Comparison of ENCODE assay signal across 6 mouse cellular contexts in the genomic region with DNA sequence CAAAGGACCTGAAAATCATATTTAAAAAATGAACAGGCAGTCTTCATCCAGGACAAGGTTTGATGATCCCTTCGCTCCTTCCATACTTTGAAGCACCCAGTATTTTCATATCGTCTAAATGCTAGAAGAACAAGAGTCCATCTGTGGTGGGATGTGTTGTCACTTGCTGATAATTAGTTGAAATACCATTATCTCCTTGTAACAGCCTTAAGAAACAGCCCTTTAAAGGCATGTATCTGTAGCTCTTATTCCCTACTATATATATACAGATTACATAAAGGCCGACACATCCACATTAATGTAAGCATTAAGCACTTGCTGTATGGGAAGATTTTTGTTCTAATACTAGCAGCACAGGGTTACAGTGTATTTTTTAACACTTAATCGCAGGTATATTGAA. TPM values are rescaled to one million over a fixed set of nuclear protein-coding genes. Genes with fewer than 3 reads are reported as not detected.
DNase-seq lines count a peak whose midpoint lies in the region; ATAC-seq and TF ChIP-seq lines count a peak whose summit lies in the region.
"Not testable (repeated sequence)": the region's sequence is repeated elsewhere in the genome, so short reads cannot be mapped to it uniquely, and the experiment has no call there.

No protein-coding gene starts in this region.

- not testable (repeated sequence) for H3K4me1 ChIP-seq in liver, embryonic 11.5 days (replicated peaks; ENCODE audit: control insufficient read depth, insufficient read depth, low read length); liver, postnatal 0 days (ENCODE audit: insufficient read depth)
- H3K4me1 ChIP-seq in liver, embryonic 13.5 days (replicated peaks), result peaks cover 30% of the 10 kb centered on the region
- peaks cover 27% of the 10 kb centered on the region for H3K4me1 ChIP-seq in liver, embryonic 15.5 days (replicated peaks)

- not testable (repeated sequence) for H3K9ac ChIP-seq in liver, embryonic 11.5 days (ENCODE audit: low read depth, low read length); liver, embryonic 13.5 days; liver, embryonic 15.5 days; liver, postnatal 0 days (replicated peaks)

- H3K36me3 ChIP-seq in liver, embryonic 11.5 days (ENCODE audit: control insufficient read depth, insufficient read depth, low read length); liver, embryonic 13.5 days; liver, embryonic 15.5 days (replicated peaks); liver, postnatal 0 days (replicated peaks; ENCODE audit: insufficient read depth, low read length): not testable (repeated sequence)

- not testable (repeated sequence) for DNase-seq in liver, embryonic 11.5 days (ENCODE audit: low spot score); liver, embryonic 13.5 days; liver, postnatal 0 days

- not testable (repeated sequence) for H3K9me3 ChIP-seq in liver, embryonic 11.5 days (ENCODE audit: control insufficient read depth, low read length); liver, embryonic 13.5 days (replicated peaks); liver, embryonic 15.5 days (replicated peaks); liver, postnatal 0 days (ENCODE audit: low read length)

- peak; percentile 61; the same call in 1 of the 2 replicates for TF ChIP-seq EP300 in liver, postnatal 0 days (IDR thresholded peaks at IDR 0.05; ENCODE audit: low read depth)

- not testable (repeated sequence) for TF ChIP-seq CTCF in liver, postnatal 0 days (IDR thresholded peaks at IDR 0.05; ENCODE audit: low read depth)

- not testable (repeated sequence) for H3K27ac ChIP-seq in liver, embryonic 11.5 days (ENCODE audit: low read depth, low read length); liver, embryonic 13.5 days; liver, embryonic 15.5 days (replicated peaks); liver, postnatal 0 days (ENCODE audit: low read depth)

- H3K4me3 ChIP-seq in liver, embryonic 11.5 days (ENCODE audit: low read depth, low read length); liver, embryonic 13.5 days (replicated peaks); liver, embryonic 15.5 days (replicated peaks); liver, postnatal 0 days (ENCODE audit: low read depth, low read length): not testable (repeated sequence)

- H3K27me3 ChIP-seq in liver, embryonic 11.5 days (replicated peaks; ENCODE audit: control insufficient read depth, insufficient read depth, low read length); liver, embryonic 13.5 days; liver, embryonic 15.5 days; liver, postnatal 0 days (ENCODE audit: insufficient read depth, low read length): not testable (repeated sequence)

- H3K4me2 ChIP-seq in liver, embryonic 11.5 days; liver, embryonic 13.5 days; liver, embryonic 15.5 days; liver, postnatal 0 days (ENCODE audit: low read depth, low read length): not testable (repeated sequence)

- peak; percentile 30; the same call in 1 of the 2 replicates for ATAC-seq in erythroblast, adult 5-6 weeks (replicated peaks; ENCODE audit: low FRiP score, poor library complexity, severe bottlenecking)
- ATAC-seq in liver, embryonic 11.5 days (replicated peaks; ENCODE audit: low FRiP score), result peak; percentile 70
- peak; percentile 61 for ATAC-seq in liver, embryonic 13.5 days (ENCODE audit: low read depth)
- ATAC-seq in liver, embryonic 15.5 days (ENCODE audit: insufficient read depth), result peak; percentile 68
- 0 out of 2 replicates have a peak, but pooled peaks have one; percentile 12 for ATAC-seq in liver, postnatal 0 days
- peak; percentile 45 for ATAC-seq in megakaryocyte-erythroid progenitor cell, adult 5-6 weeks (replicated peaks; ENCODE audit: low FRiP score, low TSS enrichment, poor library complexity, severe bottlenecking)

- 63% methylated on average over 4 of the region's 4 CpGs for WGBS in liver, embryonic 11.5 days
- WGBS in liver, embryonic 13.5 days (ENCODE audit: insufficient replicate concordance), result 42% methylated on average over 4 of the region's 4 CpGs
- WGBS in liver, embryonic 15.5 days (ENCODE audit: insufficient replicate concordance), result 39% methylated on average over 4 of the region's 4 CpGs
- WGBS in liver, postnatal 0 days (ENCODE audit: insufficient replicate concordance), result 62% methylated on average over 4 of the region's 4 CpGs

RNA-seq across cellular contexts. Expression of a gene that starts 5.2 kb away (rescaled TPM):
- total RNA-seq in erythroblast, adult 5-6 weeks (2015; ENCODE audit: low replicate concordance), result 1.5 and 7.7 TPM in 2 replicates
- total RNA-seq in erythroblast, adult 5-6 weeks (2017; ENCODE audit: low replicate concordance), result 2.5 and 9.9 TPM in 2 replicates
- 6.2 and 6.8 TPM in 2 replicates for polyA plus RNA-seq in liver, embryonic 11.5 days (2014; fragmentation: Nextera tagmentation; extraction: Ambion mirVana)
- polyA plus RNA-seq in liver, embryonic 13.5 days (2015; fragmentation: Nextera tagmentation; extraction: Ambion mirVana), result 5.8 and 7.0 TPM in 2 replicates
- polyA plus RNA-seq in liver, embryonic 15.5 days (2015; fragmentation: Nextera tagmentation; extraction: Ambion mirVana), result 9.1 and 11.0 TPM in 2 replicates
- polyA plus RNA-seq in liver, postnatal 0 days (2015; fragmentation: Nextera tagmentation; extraction: Ambion mirVana), result 48.0 and 54.2 TPM in 2 replicates
- 17.5 and 26.8 TPM in 2 replicates for total RNA-seq in megakaryocyte-erythroid progenitor cell, adult 5-6 weeks (2014; fragmentation: Nextera tagmentation)
- 4.5 and 22.5 TPM in 2 replicates for total RNA-seq in megakaryocyte-erythroid progenitor cell, adult 5-6 weeks (2017)

RNA-seq across cellular contexts. Expression of a gene that starts 6.5 kb away (rescaled TPM):
- total RNA-seq in erythroblast, adult 5-6 weeks (2015; ENCODE audit: low replicate concordance), result 1.5 and 2.5 TPM in 2 replicates
- total RNA-seq in erythroblast, adult 5-6 weeks (2017; ENCODE audit: low replicate concordance), result 4.7 and 8.6 TPM in 2 replicates
- 10.4 and 11.6 TPM in 2 replicates for polyA plus RNA-seq in liver, embryonic 11.5 days (2014; fragmentation: Nextera tagmentation; extraction: Ambion mirVana)
- polyA plus RNA-seq in liver, embryonic 13.5 days (2015; fragmentation: Nextera tagmentation; extraction: Ambion mirVana), result 5.6 and 6.1 TPM in 2 replicates
- polyA plus RNA-seq in liver, embryonic 15.5 days (2015; fragmentation: Nextera tagmentation; extraction: Ambion mirVana), result 5.0 and 5.9 TPM in 2 replicates
- polyA plus RNA-seq in liver, postnatal 0 days (2015; fragmentation: Nextera tagmentation; extraction: Ambion mirVana), result 6.4 and 6.8 TPM in 2 replicates
- 6.6 and 8.0 TPM in 2 replicates for total RNA-seq in megakaryocyte-erythroid progenitor cell, adult 5-6 weeks (2014; fragmentation: Nextera tagmentation)
- 3.4 and 5.8 TPM in 2 replicates for total RNA-seq in megakaryocyte-erythroid progenitor cell, adult 5-6 weeks (2017)

RNA-seq across cellular contexts. Expression of a gene that starts 31.6 kb away (rescaled TPM):
- total RNA-seq in erythroblast, adult 5-6 weeks (2015; ENCODE audit: low replicate concordance), result 0.21 and 0.77 TPM in 2 replicates
- total RNA-seq in erythroblast, adult 5-6 weeks (2017; ENCODE audit: low replicate concordance), result 1.0 and 1.3 TPM in 2 replicates
- polyA plus RNA-seq in liver, embryonic 11.5 days (2014; fragmentation: Nextera tagmentation; extraction: Ambion mirVana), result 2.2 and 2.3 TPM in 2 replicates
- polyA plus RNA-seq in liver, embryonic 13.5 days (2015; fragmentation: Nextera tagmentation; extraction: Ambion mirVana), result 0.65 and 0.87 TPM in 2 replicates
- polyA plus RNA-seq in liver, embryonic 15.5 days (2015; fragmentation: Nextera tagmentation; extraction: Ambion mirVana), result 0.47 and 0.76 TPM in 2 replicates
- 0.36 and 0.52 TPM in 2 replicates for polyA plus RNA-seq in liver, postnatal 0 days (2015; fragmentation: Nextera tagmentation; extraction: Ambion mirVana)
- total RNA-seq in megakaryocyte-erythroid progenitor cell, adult 5-6 weeks (2014; fragmentation: Nextera tagmentation), result 0.48 and 2.6 TPM in 2 replicates
- total RNA-seq in megakaryocyte-erythroid progenitor cell, adult 5-6 weeks (2017), result 0.80 and 2.9 TPM in 2 replicates

RNA-seq across cellular contexts. Expression of a gene that starts 31.7 kb away (rescaled TPM):
- total RNA-seq in erythroblast, adult 5-6 weeks (2015; ENCODE audit: low replicate concordance), result 12.7 and 19.6 TPM in 2 replicates
- total RNA-seq in erythroblast, adult 5-6 weeks (2017; ENCODE audit: low replicate concordance), result 10.8 and 18.4 TPM in 2 replicates
- 76.0 and 76.7 TPM in 2 replicates for polyA plus RNA-seq in liver, embryonic 11.5 days (2014; fragmentation: Nextera tagmentation; extraction: Ambion mirVana)
- 23.5 and 32.9 TPM in 2 replicates for polyA plus RNA-seq in liver, embryonic 13.5 days (2015; fragmentation: Nextera tagmentation; extraction: Ambion mirVana)
- 19.3 and 19.4 TPM in 2 replicates for polyA plus RNA-seq in liver, embryonic 15.5 days (2015; fragmentation: Nextera tagmentation; extraction: Ambion mirVana)
- 8.5 and 8.8 TPM in 2 replicates for polyA plus RNA-seq in liver, postnatal 0 days (2015; fragmentation: Nextera tagmentation; extraction: Ambion mirVana)
- total RNA-seq in megakaryocyte-erythroid progenitor cell, adult 5-6 weeks (2014; fragmentation: Nextera tagmentation), result 74.9 and 93.2 TPM in 2 replicates
- total RNA-seq in megakaryocyte-erythroid progenitor cell, adult 5-6 weeks (2017), result 42.5 and 64.9 TPM in 2 replicates

RNA-seq across cellular contexts. Expression of a gene that starts 33.2 kb away (rescaled TPM):
- 1.9 and 8.2 TPM in 2 replicates for total RNA-seq in erythroblast, adult 5-6 weeks (2015; ENCODE audit: low replicate concordance)
- total RNA-seq in erythroblast, adult 5-6 weeks (2017; ENCODE audit: low replicate concordance), result 3.7 and 5.6 TPM in 2 replicates
- polyA plus RNA-seq in liver, embryonic 11.5 days (2014; fragmentation: Nextera tagmentation; extraction: Ambion mirVana), result 48.8 and 51.8 TPM in 2 replicates
- polyA plus RNA-seq in liver, embryonic 13.5 days (2015; fragmentation: Nextera tagmentation; extraction: Ambion mirVana), result 32.2 and 33.9 TPM in 2 replicates
- 20.4 and 23.2 TPM in 2 replicates for polyA plus RNA-seq in liver, embryonic 15.5 days (2015; fragmentation: Nextera tagmentation; extraction: Ambion mirVana)
- polyA plus RNA-seq in liver, postnatal 0 days (2015; fragmentation: Nextera tagmentation; extraction: Ambion mirVana), result 17.7 and 21.1 TPM in 2 replicates
- total RNA-seq in megakaryocyte-erythroid progenitor cell, adult 5-6 weeks (2014; fragmentation: Nextera tagmentation), result 39.6 and 47.8 TPM in 2 replicates
- total RNA-seq in megakaryocyte-erythroid progenitor cell, adult 5-6 weeks (2017), result 26.3 and 31.4 TPM in 2 replicates

Comparison
In these comparisons a context has a peak if more than half of its experiments do, and no peak if none do; other contexts are left out.
1. ATAC-seq: peak in every context shown above with its lines; median percentile 70 in liver, embryonic 11.5 days; 68 in liver, embryonic 15.5 days; 61 in liver, embryonic 13.5 days; 45 in megakaryocyte-erythroid progenitor cell, adult 5-6 weeks; 30 in erythroblast, adult 5-6 weeks; 12 in liver, postnatal 0 days.